Mouse (Mus musculus): ENCODE measurements around the gene Myo1f.

Myo1f gene

DNA sequence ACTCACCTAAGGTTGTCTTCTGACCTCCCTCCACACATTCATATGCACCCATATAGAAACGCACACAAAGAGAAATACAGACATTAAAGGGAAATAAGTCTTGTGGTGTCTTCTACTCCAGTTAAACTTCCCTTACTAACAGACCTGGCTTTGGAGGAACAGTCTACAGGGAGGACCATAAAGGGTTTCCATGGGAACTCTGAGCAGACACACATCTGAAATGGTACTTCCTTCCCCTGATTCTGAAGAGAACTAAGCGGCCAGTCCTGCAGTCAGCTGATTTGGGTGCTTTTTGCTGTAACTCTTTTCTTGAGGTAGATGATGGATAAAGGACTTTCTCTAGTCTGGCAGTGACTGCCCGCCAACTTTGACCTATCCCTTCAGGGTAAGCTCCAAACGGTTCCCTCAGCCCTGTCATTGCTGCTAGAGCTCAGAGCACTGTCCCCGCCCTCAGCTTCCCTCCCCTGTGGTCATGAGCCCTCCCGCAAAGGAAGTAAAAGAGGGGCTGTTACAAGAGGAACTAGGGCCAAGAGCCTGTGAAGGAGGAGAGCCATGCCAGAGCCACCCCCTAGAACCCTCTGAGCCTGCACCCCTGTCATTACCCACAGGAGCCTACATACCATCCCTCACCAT is at the start of gene Myo1f:
Myo1f (plus strand) TSS at position 485 of the 633 bp plus-strand sequence.
- no peak for DNase-seq

DNA sequence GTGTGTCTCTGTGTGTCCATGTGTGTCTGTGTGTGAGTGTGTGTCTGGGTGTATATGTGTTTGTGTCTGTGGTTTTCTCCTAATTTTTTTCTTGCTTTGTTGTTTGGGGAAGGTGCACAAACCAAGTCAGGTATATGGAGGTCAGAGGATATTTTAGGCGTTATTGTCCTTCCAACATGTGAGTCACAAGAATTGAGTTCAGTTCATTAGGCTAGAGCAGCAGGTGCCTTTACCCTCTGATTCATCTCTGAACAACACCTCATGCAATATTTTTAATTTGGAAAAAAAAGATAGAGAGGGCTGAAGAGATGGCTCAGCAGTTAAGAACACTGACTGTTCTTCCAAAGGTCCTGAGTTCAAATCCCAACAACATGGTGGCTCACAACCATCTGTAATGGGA is 47.1 kb upstream of the Myo1f start:
- no peak for DNase-seq

DNA sequence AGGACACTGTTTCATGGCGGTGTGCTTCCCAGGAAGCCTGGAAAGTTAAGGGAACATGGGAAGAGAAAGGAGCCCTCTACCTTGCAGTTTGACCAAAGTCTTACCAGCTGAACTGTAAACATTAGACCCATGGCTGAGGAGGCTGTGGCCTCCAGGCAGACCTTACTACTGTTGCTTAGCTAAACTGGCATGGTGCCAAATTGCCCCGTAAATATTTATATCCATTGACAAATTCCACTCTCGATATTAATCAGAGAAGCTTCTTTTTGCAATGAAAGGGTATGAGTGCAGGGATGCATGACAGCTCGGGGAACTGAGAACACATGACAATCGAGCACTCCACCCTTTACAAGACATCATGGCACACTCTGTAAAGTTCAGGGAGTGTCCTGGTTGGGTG is 45.3 kb upstream of the Myo1f start:
- DNase-seq: no peak

DNA sequence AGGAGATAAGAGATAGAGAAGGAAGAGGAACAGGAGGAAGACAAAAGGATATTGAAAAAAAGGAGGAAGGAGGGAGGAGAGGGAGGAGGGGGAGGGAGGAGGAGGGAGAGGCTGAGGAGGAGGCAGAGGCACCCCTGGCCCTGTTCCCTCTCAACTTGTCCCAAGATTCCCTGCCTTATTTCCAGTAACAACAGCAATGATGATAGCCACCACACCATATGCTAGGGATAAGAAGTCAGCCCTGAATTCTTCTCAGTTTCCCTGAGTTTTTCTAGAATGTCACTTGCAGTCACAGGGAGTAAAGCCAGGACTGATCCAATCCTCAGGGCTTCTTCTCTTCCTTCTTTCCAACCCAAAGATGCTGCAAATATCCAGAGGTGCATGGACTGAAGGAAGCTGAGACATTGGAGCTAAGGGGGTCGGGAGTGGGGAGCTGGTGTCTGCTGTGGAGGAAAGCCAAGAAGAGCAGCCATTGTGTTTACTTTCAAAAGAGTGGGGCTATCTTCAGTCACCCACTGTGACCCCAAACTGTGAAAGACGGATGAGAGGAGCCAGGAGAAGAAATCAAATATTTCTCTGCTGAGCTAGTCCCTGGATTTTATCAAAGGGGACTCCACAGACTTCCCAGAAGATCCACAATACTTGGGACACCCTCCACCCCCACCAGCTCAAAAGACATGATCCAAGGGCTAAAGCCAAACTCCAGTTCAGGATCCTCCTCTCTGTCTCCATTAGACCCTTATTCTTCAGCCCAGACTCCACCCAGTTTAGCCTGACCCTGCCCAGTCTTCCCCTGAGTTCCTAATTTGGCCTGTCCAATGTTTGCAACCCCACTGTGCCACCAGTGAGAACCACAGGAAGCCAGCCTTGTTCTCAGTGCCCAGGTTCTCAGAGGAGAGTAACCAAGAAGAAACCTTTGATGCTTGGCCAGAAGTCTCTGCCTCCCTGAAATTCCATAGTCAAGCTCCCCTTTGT is 42.8 kb upstream of the Myo1f start:
- no peak for DNase-seq

DNA sequence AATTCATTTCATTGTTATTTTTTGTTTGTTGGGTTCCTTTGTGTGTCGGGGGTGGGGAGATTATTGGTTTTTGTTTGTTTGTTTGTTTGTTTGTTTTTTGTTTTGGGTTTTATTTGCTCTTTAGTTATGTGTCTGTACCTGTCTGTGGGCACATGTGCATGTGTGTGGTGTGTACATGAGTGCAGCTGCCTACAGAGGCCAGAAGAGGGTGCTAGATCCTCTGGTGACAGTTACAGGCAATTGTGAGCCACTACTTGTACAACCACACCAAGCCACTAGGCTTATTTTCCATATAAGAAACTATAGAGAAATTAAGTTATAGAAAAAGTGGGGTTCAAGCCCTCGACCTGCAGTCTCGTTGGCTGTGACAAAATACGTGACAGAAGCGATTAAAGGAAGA is 41.6 kb upstream of the Myo1f start:
- no peak for DNase-seq

DNA sequence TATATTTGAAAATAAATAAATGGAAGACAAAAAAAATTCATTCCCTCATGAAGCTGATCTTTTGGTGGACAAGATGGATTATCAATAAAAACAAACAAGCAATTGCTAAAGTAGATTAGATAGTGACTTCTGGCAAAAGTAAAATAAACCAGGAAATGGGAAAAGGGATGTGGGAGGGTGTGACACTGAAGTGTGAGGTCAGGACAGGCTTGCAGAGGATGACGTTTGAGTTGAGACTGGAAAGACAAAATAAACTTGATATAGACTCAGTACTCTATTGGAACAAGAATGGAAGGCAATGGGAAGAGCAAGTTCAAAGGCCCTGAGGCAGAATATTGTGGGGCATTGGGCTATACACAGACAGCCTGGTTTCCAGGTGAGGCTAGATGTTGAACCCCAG is 35.1 kb upstream of the Myo1f start:
- no peak for DNase-seq

DNA sequence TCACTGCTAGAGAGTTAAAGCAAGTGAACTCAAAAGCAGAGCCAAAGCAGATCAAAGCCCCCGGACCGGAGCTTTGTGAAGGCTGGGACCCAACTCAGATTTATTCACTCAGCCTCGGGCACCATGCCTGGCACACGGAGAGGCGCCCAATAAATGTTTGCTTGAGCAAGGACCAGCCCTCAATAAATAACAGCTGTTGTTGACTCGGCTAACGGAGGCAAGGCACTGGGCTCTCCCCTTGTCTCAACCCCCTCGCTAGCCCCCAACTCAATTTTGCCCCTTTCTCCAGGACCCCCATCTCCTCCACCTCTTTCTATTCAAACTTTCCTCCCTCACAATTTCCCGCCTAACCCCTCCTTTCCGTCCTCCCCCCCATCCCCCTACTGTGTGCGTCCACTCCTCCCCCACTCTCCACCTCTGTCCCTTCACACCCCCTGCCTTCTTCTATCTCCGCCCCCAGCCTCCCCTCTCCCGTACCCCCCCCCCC is 32.0 kb upstream of the Myo1f start:
- no peak for DNase-seq

DNA sequence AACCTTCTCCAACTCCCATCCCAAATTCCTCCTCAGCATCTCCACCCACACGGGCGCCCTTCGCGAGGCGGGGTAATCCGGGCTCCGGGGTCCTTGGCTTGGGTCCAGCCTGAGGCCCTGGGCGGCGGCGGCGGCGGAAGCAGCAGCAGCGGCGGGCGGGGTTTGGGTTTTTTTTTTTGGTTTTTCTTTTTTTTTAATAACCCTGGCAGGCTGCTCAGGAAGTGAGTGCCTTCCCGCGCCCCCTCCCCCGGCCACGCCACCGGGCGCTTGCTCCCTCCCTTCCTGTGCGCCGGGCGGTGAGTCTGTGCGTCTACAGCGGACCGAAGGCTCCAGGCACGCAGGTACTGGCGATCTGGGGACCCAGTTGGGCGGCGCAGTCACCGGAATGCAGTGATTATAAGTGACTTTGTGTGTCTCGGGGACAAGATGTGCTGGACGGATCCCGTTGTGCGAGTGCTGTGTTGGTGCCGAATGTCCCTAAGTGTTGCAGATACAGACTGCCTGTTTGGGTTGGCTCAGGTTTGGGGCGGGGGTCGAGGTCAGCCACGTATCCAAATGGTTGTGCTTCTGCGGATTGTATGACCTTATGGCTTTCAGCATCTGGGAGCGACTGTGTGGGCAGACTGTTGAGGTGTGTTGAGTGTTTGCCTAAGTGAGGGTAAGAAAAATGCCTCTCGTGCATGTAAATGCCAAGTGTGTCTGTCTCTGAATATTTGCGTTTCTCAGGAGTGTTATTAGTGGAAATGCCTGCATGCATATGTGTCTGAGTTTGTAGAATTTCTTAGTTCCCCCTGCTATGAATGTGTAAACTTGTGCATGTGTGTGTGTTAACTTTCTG is 31.4 kb upstream of the Myo1f start, which contains the start of gene Adamts10:
Adamts10 (plus strand) TSS at position 287 of the 838 bp plus-strand sequence.
- DNase-seq: peak; percentile 69

DNA sequence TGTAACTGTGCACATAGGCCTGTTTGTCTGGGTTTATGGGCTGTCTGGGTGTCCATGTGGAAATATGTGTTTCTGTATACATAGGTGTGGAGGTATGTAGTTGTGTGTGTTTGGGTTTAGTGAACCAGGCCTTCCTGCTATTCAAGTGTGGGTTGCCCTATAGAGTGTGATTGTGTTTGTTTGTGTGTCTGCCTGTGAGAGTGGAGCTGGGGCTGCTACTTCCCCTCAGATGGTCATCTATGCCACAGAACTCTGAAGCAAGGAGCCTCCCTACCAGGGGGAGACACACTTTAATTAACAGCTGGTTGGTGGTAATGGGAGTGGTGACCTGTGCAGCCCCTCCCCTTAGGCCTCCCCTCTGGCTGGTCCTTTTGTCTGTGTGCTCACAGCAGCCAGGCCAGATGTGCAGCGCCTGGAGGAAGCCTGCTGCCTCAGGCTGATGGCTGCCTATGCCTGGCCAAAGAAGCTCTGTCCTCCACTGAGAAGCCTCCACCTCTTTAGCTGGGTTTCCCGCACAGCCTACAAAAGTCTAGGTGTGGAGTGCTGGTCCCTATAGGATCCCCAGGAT is 30.6 kb upstream of the Myo1f start:
- no peak for DNase-seq

DNA sequence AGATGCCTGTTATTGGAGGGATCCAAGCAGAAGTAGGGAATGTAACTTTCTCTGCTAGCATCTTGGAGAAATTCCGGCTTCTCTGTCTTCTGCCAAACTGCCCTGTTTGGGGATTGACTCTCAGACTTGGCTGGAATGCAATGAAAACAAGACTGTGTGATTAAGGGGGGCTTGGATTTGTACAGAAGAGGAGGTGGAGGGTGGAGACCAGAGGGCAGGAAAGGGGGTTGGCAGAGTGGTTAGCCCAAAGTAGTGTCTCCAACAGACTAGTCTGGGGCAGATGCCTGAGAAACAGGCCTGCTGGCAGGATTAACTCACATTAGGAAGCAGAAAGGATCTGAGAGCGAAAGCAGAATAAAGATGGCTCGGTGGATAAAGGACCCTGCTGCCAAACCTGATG is 29.0 kb upstream of the Myo1f start:
- DNase-seq: no peak

DNA sequence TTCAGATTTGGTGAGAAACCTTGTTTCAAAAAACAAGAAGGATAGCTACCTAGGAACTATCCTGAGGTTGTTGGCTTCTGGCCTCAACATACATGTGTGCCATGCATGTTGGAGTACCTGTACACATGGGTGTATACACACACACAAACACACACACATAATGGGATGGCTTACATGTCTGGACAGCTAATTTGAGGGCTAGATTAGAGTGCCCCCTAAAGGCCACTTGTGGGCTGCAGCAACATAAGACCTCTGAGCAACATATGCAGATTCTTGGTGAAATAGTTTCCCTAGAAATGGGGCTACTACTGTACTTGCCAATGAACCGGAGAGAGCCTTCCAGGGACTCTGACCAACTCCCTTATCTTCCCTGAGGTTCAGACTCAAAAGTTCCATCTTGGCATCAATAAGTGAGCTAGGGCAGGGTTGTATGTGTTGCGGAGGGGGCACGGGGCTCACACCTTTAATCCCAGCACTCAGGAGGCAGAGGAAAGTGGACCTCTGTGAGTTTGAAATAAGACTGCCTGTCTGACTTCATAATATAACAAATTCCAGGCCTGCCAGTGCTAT is 16.3 kb upstream of the Myo1f start:
- peak; percentile 32 for DNase-seq

DNA sequence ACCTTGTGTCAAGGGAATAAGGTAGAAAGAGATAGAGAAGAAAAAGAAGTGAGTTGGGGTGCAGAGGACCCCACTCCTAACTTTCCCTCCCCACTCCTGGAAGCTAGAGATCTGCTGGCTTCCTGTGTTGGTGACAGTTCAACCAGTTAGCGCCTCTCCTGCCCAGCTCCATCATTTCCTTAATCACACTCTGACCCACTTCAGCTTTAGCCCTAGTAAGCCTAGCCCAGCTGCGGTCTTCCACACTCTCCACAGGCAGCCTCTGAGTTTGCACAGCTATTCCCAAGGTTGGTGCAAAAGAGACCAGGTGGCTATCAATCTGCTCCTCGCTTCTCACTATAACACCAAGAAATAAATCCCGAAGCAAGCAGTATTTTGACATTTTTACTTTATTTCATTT is 15.6 kb upstream of the Myo1f start:
- DNase-seq: no peak

DNA sequence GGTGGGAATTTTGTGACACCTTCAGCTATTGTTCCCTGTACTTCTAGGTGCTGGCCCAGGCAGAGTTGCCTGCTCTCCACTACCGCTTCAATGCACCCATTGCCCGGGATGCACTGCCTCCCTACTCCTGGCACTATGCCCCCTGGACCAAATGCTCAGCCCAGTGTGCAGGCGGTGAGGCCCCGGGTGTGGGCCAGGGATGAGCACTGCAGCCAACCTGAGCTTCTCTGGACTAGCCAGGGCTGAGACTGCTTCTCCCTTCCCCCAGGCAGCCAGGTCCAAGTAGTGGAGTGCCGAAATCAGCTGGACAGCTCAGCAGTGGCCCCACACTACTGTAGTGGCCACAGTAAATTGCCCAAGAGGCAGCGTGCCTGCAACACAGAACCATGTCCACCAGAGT is 6.3 kb upstream of the Myo1f start:
- DNase-seq: no peak

DNA sequence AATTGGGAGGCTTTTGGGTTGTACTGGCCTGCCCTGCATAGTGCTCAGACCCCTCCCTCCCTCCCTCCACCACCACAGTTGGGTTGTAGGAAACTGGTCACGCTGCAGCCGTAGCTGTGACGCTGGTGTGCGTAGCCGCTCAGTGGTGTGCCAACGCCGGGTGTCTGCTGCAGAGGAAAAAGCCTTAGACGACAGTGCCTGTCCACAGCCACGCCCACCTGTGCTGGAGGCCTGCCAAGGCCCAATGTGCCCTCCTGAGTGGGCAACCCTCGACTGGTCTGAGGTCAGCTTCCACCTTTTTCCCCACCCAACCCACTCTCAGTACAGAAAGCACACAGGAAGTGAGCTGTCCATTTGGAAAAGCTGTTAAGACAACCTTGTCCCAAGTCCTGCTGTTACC is 5.1 kb upstream of the Myo1f start:
- DNase-seq: no peak

DNA sequence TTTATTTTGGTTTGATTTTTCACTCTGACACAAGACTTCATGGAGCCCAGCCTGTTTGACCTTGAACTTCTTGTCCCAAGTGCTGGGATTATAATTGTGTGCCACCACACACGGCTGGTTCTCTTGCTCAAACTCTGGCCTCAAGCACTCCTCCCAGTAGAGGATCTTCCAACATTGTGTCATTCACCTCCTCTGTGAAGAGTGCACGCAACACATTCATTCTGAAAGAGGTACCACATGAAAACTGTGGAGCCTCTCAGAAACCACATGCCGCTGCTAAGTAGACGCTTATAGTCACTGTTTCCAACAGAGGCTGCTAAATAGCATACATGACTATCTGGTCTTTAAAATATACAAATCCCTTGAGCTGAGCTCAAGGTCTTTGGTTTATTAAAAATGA is 3.4 kb upstream of the Myo1f start:
- no peak for DNase-seq

DNA sequence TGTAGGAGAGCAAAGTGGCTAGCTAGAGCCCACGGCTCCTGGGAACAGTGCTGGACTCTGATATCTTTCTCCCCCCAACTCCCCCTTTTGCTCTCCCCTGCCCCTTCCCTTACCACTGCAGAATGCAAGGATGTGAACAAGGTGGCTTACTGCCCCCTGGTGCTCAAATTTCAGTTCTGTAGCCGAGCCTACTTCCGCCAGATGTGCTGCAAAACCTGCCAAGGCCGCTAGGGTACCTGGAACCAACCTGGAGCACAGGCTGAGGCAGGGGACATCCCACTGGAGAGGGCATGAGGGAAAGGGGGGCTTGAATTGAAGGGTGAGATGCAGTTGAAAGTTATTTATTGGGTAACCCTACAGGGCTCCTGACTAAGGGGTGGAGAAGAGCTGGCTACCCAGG is 2.5 kb upstream of the Myo1f start:
- no peak for DNase-seq

DNA sequence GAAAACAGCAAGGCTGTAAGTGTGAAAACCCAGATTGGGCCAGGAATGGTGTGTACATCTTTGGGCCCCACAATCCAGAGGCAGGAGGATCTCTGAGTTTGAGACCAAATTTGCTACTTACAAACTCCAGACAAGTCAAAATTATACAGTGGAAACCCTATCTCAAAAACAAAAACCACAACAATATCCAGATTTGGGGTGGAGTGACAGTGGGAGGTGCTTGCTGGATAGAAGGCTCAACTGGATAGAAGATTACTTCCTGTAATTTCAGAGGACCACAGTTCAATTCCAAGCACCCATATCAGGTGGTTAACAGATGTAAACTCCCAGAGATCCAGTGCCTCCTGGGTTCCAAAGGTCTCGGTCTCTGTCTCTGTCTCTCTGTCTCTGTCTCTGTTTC is 971 bp upstream of the Myo1f start:
- no peak for DNase-seq

DNA sequence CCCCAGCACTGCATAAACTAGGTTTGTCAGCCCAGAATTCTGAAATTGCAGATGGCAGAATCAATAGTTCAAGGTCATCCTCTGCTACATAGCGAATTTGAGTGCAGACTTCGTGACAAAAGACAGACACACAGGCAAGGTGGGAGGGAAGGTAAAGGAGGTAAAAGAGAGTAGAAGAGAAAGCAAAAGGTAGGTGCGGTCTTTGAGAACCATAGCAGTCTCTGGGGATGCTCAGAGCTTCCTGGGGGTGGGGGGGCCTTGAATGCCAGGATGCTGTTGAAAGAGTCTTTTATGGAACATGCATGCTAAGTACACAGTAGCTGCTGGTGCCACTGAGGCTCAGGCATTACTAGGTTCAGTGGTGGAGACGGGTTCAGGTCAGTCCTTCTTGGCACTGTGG is 2.4 kb downstream of the Myo1f start:
- no peak for DNase-seq

DNA sequence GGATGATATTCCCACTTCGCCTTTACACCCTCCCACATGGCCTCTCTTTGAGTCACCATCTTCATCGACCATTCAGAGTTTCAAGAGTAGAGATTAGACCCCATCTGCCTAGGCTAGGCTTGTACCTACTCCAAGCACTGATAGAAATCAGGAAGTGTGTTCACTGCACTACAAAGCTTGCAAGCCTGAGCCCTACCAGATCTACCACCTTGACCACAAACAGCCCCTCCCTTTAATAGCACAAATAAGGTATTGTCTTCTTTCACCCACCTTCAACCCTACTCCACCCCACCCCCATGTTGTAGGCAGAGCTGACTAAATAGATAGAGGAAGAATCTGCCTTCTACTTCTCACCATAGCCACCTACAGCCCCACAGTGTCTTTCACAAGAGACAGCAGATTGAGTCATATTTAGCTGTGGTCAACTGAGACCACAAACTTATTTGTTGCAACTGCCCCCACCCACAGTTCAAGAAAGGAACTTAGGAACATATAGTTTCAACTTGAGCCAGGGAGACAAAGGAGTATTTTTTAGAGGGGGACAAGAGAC is 8.1 kb downstream of the Myo1f start:
- no peak for DNase-seq

DNA sequence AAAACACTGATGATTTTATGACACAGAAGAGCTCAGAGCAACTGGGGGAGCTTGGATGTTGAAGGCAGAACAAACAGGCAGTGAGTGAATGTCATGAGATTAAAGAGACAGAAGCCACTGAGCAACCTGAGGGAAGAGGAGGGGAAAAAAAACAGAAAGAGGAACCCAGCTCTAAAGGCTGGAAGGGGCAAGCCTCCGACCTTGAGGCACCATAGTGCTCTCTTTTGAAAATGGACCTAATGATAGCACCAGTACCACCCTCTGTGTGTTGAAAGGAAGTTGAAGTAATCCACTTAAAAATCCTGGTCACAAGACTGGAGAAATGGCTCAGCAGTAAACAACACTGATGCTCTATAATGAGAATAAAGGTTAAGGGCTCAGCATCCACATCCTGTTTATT is 9.1 kb downstream of the Myo1f start:
- DNase-seq: no peak

DNA sequence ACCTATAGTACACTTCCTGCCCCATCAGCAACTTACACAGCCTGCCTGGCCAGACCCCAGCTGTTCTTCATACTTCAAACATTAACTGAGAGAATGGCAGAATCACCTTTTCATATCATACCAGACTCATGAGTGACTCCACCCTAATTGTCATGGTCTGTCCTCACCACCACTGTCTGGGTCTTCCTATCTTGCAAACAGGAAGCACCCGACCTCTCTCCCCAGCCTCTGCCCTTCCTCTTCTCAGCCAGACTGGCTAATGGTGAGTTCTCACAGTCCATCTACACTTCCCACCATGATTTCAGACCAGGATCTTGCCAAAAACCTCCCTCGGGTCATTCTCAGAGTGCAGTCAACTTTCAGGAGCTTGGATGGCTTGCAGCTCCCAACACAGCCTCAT is 10.7 kb downstream of the Myo1f start:
- DNase-seq: no peak

DNA sequence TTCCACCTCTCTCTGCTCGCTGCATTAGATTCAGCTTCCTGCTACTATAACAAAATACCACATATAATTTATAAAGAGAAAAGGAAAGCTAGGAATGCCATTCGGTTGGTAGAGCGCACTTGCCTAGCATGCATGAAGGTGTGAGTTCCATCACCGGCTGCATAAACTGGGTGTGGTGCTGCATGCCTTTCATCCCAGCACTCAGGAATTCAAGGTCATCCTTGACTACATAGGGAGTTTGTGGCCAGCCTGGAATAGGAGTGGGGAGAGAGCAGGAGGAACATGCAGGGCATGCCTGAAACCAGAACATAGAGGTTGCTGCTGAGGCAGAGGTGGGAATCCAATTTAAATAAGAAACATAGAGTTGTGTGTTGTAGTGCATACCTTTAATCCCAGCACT is 28.6 kb downstream of the Myo1f start:
- no peak for DNase-seq

All from right cerebral cortex, postnatal 14 days (tissue).